Mouse (Mus musculus) liver, postnatal 0 days (tissue): ENCODE measurements at regions not wholly inside any gene's neighbourhood (a gene's known extent, or its start where the extent isn't known, plus 50 kb on each side); places are given as distances from the start of the nearest gene placed in this dataset.

Experiments used
- CTCF ChIP-seq: sonication (generic); IDR thresholded peaks from 2 replicates; pipeline ENCODE4 v1.5.1; 2016; ENCODE audit warnings: antibody characterized with exemption, low read depth
- EP300 ChIP-seq: IDR thresholded peaks from 2 replicates; pipeline ENCODE4 v1.6.1; 2016; ENCODE audit warnings: antibody characterized with exemption, low read depth, mild to moderate bottlenecking

DNA sequence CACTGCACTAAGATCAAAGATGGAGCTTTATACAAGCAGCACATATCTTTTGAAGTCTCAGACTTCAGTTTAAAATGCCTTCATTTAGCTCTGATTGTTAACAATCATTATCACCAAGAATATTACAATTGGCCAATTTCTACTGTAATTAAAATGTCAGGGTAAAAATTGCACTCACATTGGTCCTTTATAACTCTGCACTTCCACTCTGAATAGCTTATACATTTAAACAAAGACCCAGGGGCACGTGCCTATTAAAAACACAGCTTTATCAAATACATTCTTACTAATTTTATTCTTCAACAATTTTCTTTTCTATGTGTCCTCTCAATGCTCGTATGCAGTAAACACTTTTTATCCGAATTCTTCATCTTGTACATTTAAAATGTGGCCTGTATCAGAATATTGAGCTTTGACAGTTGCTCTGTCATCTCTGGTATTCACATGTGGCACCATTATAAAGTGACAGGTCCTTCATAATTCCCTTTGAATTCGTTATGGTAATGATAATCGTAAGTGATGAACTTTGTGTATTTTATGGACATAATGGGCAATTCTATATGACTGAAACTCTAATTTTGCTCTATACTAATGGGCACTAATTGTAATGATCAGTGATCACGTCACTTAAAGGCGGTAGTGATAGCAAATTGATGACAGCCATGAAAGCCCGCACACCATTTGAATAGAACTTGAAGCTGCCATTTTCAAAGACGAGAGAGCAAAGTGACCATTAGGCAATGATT lies 486.4 kb upstream of the Pbx1 start:
- TF ChIP-seq CTCF: no peak
- TF ChIP-seq EP300: no peak
